Mouse (Mus musculus): ENCODE measurements around the gene Ikzf2.

Ikzf2 gene

DNA sequence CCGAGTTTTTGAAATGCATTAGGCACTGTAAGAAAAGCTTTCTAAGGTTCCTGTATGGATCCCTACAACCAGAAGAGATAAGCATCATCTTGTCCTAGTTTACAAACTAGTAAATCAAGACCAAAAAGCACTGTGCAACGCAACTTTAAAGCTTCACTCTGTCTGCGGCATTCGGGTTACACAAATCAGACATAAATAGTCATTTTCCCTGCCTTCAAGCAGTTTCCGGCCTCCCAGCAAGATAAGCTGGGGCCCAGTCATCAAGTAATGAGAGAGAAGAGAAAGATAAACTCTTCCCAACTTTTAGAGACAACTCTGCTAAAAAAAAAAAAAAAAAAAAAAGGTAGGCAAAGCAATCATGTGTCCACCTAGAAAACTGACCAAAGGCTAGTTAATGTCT is 19.6 kb downstream of the Ikzf2 start:
- in situ Hi-C loops (cut with MboI, MseI) = no loop called here

- in situ Hi-C loops (cut with MboI, MseI) = no loop called here
Observed at GRCm38 (mm10) chr1:69659779-69660178, 27.3 kb downstream of the Ikzf2 start.

DNA sequence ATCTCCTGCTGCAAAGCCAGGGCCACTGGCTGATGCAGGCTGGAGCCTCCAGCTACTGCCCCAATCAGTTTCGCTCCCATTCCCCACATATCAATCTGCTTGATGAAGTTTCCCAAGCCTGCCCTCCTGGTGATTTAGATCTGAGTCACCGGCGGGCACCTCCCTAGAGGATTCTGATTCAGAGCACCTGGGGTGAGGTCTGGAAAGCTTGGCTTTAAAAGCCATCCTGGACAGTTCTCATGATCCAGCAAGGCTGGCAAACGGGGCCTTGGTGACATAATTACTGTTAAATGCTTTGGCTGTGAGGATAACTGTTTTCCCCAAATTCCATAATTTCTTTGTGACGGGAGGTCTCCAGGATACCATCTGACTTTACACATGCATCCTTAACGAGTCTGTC is 29.0 kb downstream of the Ikzf2 start:
- in situ Hi-C loops (cut with MboI, MseI) = no loop called here

DNA sequence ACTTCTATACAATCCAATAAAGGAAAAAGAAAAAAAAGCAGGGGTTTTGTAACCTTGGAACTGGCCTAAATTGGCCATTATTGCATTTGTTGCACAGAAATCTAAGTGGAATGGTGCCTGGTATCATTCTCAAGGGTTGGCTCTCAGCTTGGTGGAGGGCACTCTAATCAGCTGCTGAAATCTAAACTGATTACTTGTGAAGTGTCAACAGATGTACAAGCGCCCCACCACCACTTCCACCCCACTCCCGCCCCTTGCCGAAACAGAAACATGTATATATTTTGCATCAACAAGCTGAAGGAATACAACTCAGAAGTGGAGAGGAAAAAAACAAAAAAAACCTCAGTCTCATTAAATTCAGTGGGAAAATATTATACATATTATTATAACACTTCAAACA is 29.6 kb downstream of the Ikzf2 start:
- in situ Hi-C loops (cut with MboI, MseI) = no loop called here

DNA sequence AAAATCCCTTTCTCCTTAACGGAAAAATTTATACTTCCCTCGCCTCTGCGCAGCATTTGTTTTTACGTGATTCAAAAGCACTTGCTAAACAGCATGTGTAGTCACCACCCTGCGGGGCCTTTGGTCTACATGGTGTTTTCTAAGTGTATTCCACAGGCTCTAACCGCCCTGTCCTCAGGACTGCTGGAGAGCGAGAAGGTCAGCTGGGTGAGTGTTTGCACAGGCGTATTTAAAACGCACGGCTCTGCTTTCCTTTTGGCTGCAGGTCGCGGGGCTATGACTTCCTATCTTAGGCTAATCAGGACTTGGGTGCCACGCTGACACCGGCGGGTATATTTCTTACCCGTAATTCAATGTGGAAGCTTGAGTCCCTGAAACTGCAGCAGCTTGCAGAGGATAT is 30.1 kb downstream of the Ikzf2 start:
- in situ Hi-C loops (cut with MboI, MseI) = no loop called here

GRCm38 (mm10) chr1:69656047-69656782 is 30.8 kb downstream of the Ikzf2 start:
- in situ Hi-C loops (cut with MboI, MseI) = no loop called here

GRCm38 (mm10) chr1:69655368-69655767 is 31.7 kb downstream of the Ikzf2 start:
- in situ Hi-C loops (cut with MboI, MseI) = no loop called here

- in situ Hi-C loops (cut with MboI, MseI) = no loop called here
Observed at GRCm38 (mm10) chr1:69654955-69655354, 32.1 kb downstream of the Ikzf2 start.

DNA sequence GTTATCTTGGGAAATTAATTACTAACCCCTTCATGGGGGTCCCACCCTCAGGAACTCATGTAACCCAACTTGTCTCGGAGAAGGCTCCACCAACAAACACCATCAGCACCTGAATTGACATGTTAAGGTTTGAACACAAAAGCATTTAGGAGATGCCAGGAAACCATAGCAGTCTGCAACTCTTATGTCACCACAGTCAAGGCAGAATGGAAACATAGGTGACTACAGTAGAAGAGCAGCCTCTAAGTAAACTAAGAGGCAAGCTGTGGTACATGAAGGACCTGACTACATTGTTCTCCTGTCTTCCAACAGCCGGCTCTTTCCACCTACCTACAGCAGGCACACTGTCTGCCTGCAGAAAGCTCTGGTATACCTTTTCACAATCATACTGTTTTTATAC is 33.6 kb downstream of the Ikzf2 start:
- in situ Hi-C loops (cut with MboI, MseI) = no loop called here

DNA sequence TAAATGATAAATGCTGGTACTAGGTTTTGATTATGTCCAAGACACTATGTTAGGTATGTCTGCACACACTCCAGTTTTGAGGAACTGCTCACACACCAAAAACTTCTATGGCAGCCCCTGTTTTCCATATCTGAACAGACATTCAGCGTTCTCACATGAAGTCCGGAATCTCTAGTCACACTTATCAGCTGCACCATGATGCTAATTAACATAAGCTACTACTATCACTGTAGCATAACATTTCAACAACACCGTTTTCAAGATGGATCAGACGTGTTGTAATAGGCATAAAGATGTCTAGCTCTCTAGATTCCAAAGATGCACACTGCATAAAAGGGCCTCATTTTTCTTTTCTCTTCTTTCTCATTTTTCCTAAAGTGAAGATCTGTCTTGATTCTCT is 43.9 kb downstream of the Ikzf2 start:
- in situ Hi-C loops (cut with MboI, MseI) = no loop called here

- in situ Hi-C loops (cut with MboI, MseI) = no loop called here
Observed at GRCm38 (mm10) chr1:69641986-69642385, 45.1 kb downstream of the Ikzf2 start.

- in situ Hi-C loops (cut with MboI, MseI) = no loop called here
Observed at GRCm38 (mm10) chr1:69638321-69638720, 48.7 kb downstream of the Ikzf2 start.

- in situ Hi-C loops (cut with MboI, MseI) = no loop called here
Observed at GRCm38 (mm10) chr1:69637907-69638306, 49.1 kb downstream of the Ikzf2 start.

DNA sequence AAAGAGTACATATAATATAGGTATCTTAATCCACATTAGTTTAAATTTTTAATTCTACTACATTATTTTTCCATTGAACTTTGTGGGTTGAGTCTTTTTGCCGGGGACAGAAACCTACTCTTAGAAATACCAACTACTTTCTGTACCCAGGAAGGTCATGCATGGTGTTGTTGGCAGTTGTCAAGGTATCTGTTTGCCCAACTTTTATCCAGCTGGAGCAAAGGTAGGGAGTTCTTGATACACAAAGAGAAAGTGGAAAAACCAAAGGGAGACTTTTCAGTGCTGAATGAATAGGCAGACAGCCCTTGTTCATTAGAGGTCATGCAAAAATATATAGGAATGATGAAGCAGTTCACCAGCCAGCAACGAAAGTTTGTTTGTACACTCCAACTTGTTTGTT is 52.8 kb downstream of the Ikzf2 start:
- in situ Hi-C loops (cut with MboI, MseI) = no loop called here

- in situ Hi-C loops (cut with MboI, MseI) = no loop called here
Observed at GRCm38 (mm10) chr1:69630508-69630907, 56.5 kb downstream of the Ikzf2 start.

- in situ Hi-C loops (cut with MboI, MseI) = no loop called here
Observed at GRCm38 (mm10) chr1:69629513-69629912, 57.5 kb downstream of the Ikzf2 start.

DNA sequence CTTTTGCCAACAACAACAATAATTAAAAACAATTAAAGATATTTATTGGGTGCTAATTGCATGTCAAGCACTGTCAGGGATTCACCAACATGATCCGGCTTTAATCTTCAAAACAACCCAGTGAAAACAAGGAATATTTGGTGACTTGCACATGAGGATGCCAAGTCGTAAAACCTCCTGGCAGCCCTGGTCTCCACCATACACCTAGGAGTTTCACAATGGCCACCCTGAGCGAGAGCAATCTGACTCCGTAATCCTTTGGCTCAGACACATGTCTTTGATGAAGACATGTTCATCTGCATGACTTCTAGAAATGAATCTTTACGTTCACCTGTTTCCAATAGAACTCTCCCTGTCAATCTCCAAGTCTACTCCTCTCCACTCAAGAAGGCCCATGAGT is 75.0 kb downstream of the Ikzf2 start:
- in situ Hi-C loops (cut with MboI, MseI) = no loop called here

DNA sequence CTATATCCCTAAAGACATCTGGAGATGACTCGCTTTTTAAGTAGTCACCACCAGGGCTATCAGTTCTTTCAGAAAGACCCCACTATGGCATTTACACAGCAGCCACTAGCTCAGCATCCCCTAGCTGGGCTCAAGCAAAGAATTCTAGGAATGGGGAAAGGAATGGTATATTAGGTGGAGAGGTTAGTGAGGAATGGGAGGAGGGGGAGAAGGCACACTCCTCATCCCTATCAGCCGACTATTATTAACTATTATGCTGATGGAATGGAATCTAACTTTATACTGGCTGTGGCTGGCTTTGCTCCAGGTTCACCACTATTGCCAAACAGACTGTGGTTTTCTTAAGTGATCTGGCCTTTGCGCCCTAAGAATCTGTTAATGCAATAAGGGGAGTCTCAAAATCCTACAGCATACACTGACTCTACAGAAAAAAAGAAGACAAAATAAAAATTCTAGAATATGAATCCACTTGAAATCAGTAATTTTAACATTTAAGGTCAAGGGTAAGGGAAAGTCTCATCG is 75.8 kb downstream of the Ikzf2 start:
- in situ Hi-C loops (cut with MboI, MseI) = no loop called here

GRCm38 (mm10) chr1:69610791-69611190 is 76.3 kb downstream of the Ikzf2 start:
- in situ Hi-C loops (cut with MboI, MseI) = no loop called here

- in situ Hi-C loops (cut with MboI, MseI) = loop anchor here (10.0 kb wide), 1 partner anchor 666 kb away; no protein-coding TSS in a partner anchor
Observed at GRCm38 (mm10) chr1:69608846-69609245, 78.2 kb downstream of the Ikzf2 start.

DNA sequence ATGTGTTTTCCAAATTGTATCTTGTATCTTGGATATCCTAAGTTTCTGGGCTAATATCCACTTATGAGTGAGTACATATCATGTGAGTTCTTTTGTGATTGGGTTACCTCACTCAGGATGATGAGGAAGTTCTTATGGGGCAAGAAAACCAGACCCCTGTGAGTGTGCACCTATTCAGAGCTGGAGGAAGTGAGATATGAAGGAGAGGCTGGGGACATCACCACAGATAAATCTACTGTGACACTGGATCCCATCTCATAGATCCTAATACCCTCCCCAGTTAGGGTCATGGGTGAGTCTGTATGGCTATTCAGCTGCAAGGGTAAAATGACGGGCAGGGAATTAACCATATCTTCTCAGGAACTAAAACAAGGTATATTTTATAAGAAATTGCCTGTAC is 80.2 kb downstream of the Ikzf2 start:
- in situ Hi-C loops (cut with MboI, MseI) = loop anchor here (10.0 kb wide), 1 partner anchor 668 kb away; no protein-coding TSS in a partner anchor

GRCm38 (mm10) chr1:69604213-69604612 is 82.8 kb downstream of the Ikzf2 start:
- in situ Hi-C loops (cut with MboI, MseI) = loop anchor here (10.0 kb wide), 1 partner anchor 671 kb away; no protein-coding TSS in a partner anchor

DNA sequence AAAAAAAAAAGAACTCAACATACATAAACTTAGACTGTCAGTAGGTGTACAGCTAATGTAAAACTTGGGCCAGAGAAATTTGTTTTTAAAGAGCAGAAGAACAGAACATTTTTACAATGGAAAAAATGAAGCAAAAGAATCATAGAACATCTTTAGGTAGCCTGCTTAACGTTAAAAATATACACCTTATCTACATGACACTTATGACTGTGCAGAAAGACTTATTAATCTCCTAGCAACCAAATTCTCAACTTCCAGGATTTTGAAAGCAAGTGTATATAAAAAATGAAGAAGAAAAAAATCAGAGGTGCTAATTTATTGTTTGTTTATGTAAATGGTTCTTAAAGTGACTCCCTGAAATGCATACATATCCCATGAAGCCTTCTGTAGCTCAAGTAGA is 86.1 kb downstream of the Ikzf2 start:
- in situ Hi-C loops (cut with MboI, MseI) = loop anchor here (10.0 kb wide), 1 partner anchor 674 kb away; no protein-coding TSS in a partner anchor
